Mouse (Mus musculus): ENCODE data around the gene Podxl2. TPM values are rescaled to one million over a fixed set of nuclear protein-coding genes. Genes with fewer than 3 reads are reported as not detected.

Podxl2 gene
- total and polyA plus RNA-seq, 2 experiments from 2014 or later = 718 to 954 TPM

DNA sequence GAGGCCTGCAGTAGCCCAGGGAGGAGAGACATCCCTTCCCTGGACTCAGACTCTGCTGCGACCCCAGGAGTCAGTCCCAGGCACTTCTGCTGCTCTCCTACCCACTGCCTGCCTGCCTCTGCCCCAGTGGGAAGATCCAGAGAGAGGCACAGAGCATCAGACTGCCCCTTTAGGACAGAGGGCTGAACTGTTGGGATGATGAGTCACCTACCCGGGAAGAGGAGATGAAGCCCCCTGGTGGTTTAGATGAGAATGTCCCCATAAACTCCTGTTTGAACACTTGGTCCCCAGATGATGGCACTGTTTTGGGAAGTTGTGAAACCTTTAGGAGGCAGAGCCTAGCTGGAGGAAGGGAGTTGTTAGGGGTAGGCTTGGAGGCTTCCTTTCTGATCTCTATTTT lies 13.9 kb downstream of the Podxl2 start:
- 14% methylated on average over 2 of the region's 2 CpGs for WGBS
- no peaks in the 10 kb centered on the region for H3K9me3 ChIP-seq (ENCODE audit: low read length)
- DNase-seq = peak; percentile 57
- no peak overlapping the region for H3K4me2 ChIP-seq (ENCODE audit: low read depth)
- no peak overlapping the region for H3K9ac ChIP-seq
- no peaks in the 10 kb centered on the region for H3K4me1 ChIP-seq (ENCODE audit: insufficient read depth)
- no peak overlapping the region for H3K4me3 ChIP-seq (ENCODE audit: low read depth, low read length)
- H3K27ac ChIP-seq (ENCODE audit: low read depth, low read length) = no peak overlapping the region
- TF ChIP-seq CTCF (IDR thresholded peaks at IDR 0.05; ENCODE audit: low read depth) = peak; percentile 82
- H3K36me3 ChIP-seq (ENCODE audit: insufficient read depth) = peaks cover 76% of the 10 kb centered on the region
- peak; percentile 75 for ATAC-seq
- no peaks in the 10 kb centered on the region for H3K27me3 ChIP-seq (ENCODE audit: insufficient read depth, low read length)

DNA sequence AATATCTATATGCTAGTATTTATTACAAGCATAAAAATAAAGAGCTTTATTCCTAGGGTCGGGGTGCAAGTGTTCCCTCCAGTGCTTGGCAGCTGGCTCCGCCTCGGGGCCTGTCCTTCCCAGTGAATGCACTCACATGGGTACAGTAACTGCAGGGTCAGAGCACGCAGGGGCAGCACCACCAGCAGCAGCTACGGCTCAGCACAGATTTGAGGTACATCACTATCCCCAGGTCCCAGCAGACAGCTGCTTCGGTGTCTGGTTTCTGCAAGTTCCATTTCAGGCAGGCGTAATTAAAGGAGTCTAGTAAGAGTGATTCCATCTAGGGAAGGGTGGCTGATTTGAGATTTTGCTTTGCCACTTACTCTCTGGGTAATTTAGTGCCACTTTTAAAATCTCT lies 16.5 kb downstream of the Podxl2 start:
- Histone ChIP-seq H3K4me3 (ENCODE audit: low read depth, low read length) (no peak overlapping the region), H3K27me3 (ENCODE audit: insufficient read depth, low read length) (no peaks in the 10 kb centered on the region), H3K9ac (no peak overlapping the region), H3K36me3 (ENCODE audit: insufficient read depth) (peaks cover 74% of the 10 kb centered on the region), H3K9me3 (ENCODE audit: low read length) (no peaks in the 10 kb centered on the region), H3K4me2 (ENCODE audit: low read depth) (no peak overlapping the region), H3K27ac (ENCODE audit: low read depth, low read length) (no peak overlapping the region), H3K4me1 (ENCODE audit: insufficient read depth) (no peaks in the 10 kb centered on the region)
- ATAC-seq = no peak
- no peak for DNase-seq
- TF ChIP-seq CTCF (IDR thresholded peaks at IDR 0.05; ENCODE audit: low read depth) = no peak
- 79% methylated on average over 7 of the region's 7 CpGs for WGBS

DNA sequence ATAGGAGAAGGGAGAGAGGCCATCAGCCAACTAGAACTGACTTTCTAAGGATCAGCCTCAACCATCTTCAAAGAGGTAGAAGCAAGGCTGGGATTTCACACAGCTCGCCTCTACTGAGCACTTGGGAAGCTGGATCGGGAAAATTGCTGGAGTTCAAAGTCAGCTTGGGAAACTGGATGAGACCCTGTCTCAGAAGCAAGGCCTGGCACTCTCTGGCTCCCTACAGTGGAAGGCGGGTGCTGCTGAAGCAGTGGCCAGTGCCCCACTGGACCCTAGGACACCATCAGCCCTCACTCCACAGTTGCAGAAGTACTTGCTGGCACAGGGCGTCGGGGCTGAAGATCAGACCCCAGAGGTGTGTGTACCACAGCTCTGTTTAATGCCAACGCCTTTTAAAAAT lies 17.0 kb downstream of the Podxl2 start:
- no peak overlapping the region for H3K4me3 ChIP-seq (ENCODE audit: low read depth, low read length)
- no peaks in the 10 kb centered on the region for H3K4me1 ChIP-seq (ENCODE audit: insufficient read depth)
- no peaks in the 10 kb centered on the region for H3K9me3 ChIP-seq (ENCODE audit: low read length)
- TF ChIP-seq CTCF (IDR thresholded peaks at IDR 0.05; ENCODE audit: low read depth) = no peak
- WGBS = 88% methylated on average over 6 of the region's 6 CpGs
- H3K27me3 ChIP-seq (ENCODE audit: insufficient read depth, low read length) = no peaks in the 10 kb centered on the region
- no peak overlapping the region for H3K27ac ChIP-seq (ENCODE audit: low read depth, low read length)
- H3K4me2 ChIP-seq (ENCODE audit: low read depth) = no peak overlapping the region
- DNase-seq (no peak), ATAC-seq (no peak)
- peaks cover 73% of the 10 kb centered on the region for H3K36me3 ChIP-seq (ENCODE audit: insufficient read depth)
- no peak overlapping the region for H3K9ac ChIP-seq

DNA sequence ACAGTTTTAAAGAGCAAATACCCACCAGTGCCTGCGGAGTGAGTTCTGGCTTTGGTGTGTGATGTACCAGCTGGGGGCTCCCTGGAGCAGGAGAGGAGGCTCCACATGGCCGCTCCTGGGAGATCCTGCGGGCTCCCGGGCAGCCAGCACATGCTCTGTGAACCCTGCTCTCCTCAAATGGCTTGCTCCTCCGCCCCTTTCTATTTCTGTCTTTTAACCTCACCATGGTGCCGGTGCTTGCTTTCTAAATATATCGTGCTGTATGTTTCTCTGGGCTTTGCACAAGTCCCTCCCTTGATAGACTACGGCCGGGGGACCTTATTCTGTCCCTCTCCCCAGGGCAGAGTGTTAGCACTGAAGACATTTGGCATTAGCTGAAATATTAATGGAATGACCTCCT lies 17.6 kb downstream of the Podxl2 start:
- DNase-seq (no peak), ATAC-seq (no peak)
- Histone ChIP-seq H3K9me3 (ENCODE audit: low read length) (no peaks in the 10 kb centered on the region), H3K4me1 (ENCODE audit: insufficient read depth) (no peaks in the 10 kb centered on the region), H3K4me2 (ENCODE audit: low read depth) (no peak overlapping the region), H3K27me3 (ENCODE audit: insufficient read depth, low read length) (no peaks in the 10 kb centered on the region), H3K9ac (no peak overlapping the region), H3K36me3 (ENCODE audit: insufficient read depth) (peaks cover 75% of the 10 kb centered on the region), H3K27ac (ENCODE audit: low read depth, low read length) (no peak overlapping the region), H3K4me3 (ENCODE audit: low read depth, low read length) (no peak overlapping the region)
- peak; percentile 20; the same call in 1 of the 2 replicates for TF ChIP-seq CTCF (IDR thresholded peaks at IDR 0.05; ENCODE audit: low read depth)
- 43% methylated on average over 9 of the region's 9 CpGs for WGBS

DNA sequence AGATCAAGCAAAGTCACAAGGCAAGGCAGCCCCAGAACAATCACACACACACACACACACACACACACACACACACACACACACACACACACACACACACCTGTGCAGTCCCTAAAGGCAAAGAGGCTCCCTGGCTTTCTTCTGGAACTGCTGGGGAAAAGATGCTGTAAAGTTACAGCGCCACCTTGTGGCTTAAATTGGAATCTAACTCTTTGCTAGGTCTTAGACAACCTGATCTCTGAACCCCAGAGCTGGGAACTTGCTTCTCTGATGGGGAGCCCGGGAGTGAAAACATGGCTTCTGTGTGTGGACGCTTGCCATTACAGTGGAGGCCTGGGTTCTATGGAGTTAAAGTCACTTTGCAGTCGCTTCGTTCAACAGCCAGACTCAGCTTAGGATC lies 19.2 kb downstream of the Podxl2 start:
- peak; percentile 82 for TF ChIP-seq CTCF (IDR thresholded peaks at IDR 0.05; ENCODE audit: low read depth)
- 23% methylated on average over 5 of the region's 5 CpGs for WGBS
- Histone ChIP-seq H3K36me3 (ENCODE audit: insufficient read depth) (peaks cover 61% of the 10 kb centered on the region), H3K27ac (ENCODE audit: low read depth, low read length) (no peak overlapping the region), H3K4me3 (ENCODE audit: low read depth, low read length) (no peak overlapping the region), H3K4me2 (ENCODE audit: low read depth) (no peak overlapping the region), H3K27me3 (ENCODE audit: insufficient read depth, low read length) (no peaks in the 10 kb centered on the region), H3K4me1 (ENCODE audit: insufficient read depth) (no peaks in the 10 kb centered on the region), H3K9ac (no peak overlapping the region), H3K9me3 (ENCODE audit: low read length) (no peaks in the 10 kb centered on the region)
- ATAC-seq (peak; percentile 75), DNase-seq (peak; percentile 82)

DNA sequence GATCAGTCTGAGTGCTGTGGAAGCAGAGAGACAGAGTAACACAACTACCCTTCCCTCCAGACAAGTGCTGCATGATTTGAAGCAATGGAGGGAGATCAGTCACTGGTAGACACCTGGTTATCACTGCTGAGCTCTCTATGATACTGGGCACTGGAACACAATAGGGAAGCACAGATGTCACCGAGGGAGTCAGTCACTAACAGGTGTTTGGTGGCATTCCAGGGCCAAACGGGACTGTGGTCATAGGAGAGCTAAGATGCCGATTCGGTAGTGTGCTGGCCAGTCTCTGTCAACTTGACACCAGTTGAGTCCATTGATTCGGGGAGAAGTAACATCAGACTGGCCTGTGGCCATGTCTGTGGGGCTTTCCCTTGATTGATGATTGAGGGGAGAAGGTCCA lies 20.3 kb downstream of the Podxl2 start:
- Histone ChIP-seq H3K27me3 (ENCODE audit: insufficient read depth, low read length) (no peaks in the 10 kb centered on the region), H3K9me3 (ENCODE audit: low read length) (no peaks in the 10 kb centered on the region), H3K36me3 (ENCODE audit: insufficient read depth) (peaks cover 58% of the 10 kb centered on the region), H3K4me3 (ENCODE audit: low read depth, low read length) (no peak overlapping the region), H3K27ac (ENCODE audit: low read depth, low read length) (no peak overlapping the region), H3K4me1 (ENCODE audit: insufficient read depth) (no peaks in the 10 kb centered on the region), H3K9ac (no peak overlapping the region), H3K4me2 (ENCODE audit: low read depth) (no peak overlapping the region)
- WGBS = 81% methylated on average over 5 of the region's 5 CpGs
- DNase-seq (no peak), ATAC-seq (no peak)
- TF ChIP-seq CTCF (IDR thresholded peaks at IDR 0.05; ENCODE audit: low read depth) = no peak

DNA sequence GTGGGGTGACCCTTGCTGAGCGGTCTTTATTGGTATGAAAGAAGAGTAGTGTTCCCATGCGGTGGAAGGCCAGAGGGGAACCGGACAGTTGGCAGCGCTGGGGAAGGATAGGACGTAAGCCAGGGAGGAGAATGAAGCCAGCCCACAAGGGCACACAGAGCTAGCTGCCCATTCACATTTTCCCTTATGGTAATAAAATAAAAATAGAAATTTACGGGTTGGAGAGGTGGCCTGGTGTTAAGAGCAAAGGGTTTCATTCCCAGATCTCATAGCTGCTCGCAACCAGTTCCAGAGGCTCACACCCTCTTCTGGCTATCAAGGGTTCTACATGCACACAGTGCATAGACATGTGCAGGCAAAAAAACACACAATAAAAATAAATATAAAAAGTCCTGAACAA lies 24.8 kb downstream of the Podxl2 start:
- H3K9ac ChIP-seq = no peak overlapping the region
- DNase-seq = no peak
- no peaks in the 10 kb centered on the region for H3K9me3 ChIP-seq (ENCODE audit: low read length)
- peak; percentile 13; the same call in 1 of the 2 replicates for TF ChIP-seq CTCF (IDR thresholded peaks at IDR 0.05; ENCODE audit: low read depth)
- H3K27ac ChIP-seq (ENCODE audit: low read depth, low read length) = no peak overlapping the region
- H3K4me2 ChIP-seq (ENCODE audit: low read depth) = no peak overlapping the region
- no peaks in the 10 kb centered on the region for H3K4me1 ChIP-seq (ENCODE audit: insufficient read depth)
- no peak overlapping the region for H3K4me3 ChIP-seq (ENCODE audit: low read depth, low read length)
- no peak for ATAC-seq
- no peaks in the 10 kb centered on the region for H3K27me3 ChIP-seq (ENCODE audit: insufficient read depth, low read length)
- 87% methylated on average over 7 of the region's 7 CpGs for WGBS
- peaks cover 78% of the 10 kb centered on the region for H3K36me3 ChIP-seq (ENCODE audit: insufficient read depth)

DNA sequence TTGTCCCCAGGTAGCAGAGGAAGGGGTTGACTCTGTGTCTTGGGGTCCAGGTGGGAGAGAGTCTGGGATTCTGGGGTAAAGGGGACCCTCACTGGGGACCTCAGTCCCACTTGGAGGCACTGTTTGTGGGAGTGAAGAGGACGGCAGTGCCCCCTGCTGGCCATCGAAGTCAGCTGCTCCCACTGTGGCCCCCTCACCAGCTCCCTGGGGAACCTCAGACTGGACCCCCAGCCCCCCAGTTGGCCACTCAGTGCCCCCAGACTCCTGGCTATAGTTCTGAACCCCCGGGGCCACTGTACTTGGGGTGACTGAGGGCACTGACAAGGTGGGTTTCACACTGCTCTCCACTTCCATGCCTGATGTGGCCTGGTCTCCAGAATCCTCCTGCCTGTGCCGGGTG lies 25.6 kb downstream of the Podxl2 start:
- 45% methylated on average over 4 of the region's 4 CpGs for WGBS
- Histone ChIP-seq H3K36me3 (ENCODE audit: insufficient read depth) (peaks cover 75% of the 10 kb centered on the region), H3K9ac (no peak overlapping the region), H3K4me1 (ENCODE audit: insufficient read depth) (no peaks in the 10 kb centered on the region), H3K9me3 (ENCODE audit: low read length) (no peaks in the 10 kb centered on the region), H3K4me3 (ENCODE audit: low read depth, low read length) (no peak overlapping the region), H3K27me3 (ENCODE audit: insufficient read depth, low read length) (no peaks in the 10 kb centered on the region), H3K4me2 (ENCODE audit: low read depth) (no peak overlapping the region), H3K27ac (ENCODE audit: low read depth, low read length) (no peak overlapping the region)
- no peak for ATAC-seq
- DNase-seq = no peak
- peak; percentile 65 for TF ChIP-seq CTCF (IDR thresholded peaks at IDR 0.05; ENCODE audit: low read depth)
